9 mouse cellular contexts compared by ENCODE assay signal in genomic region chr6:92089982-92090381, GRCm38 (mm10). TPM values are rescaled to one million over a fixed set of nuclear protein-coding genes. Genes with fewer than 3 reads are reported as not detected.
DNase-seq lines count a peak whose midpoint lies in the region; ATAC-seq and TF ChIP-seq lines count a peak whose summit lies in the region.
"Had no signal": no experiment of that assay in that cellular context is flagged by ENCODE, and none has a peak within 500 bp of the region (broad histone marks: within the 10 kb centered on the region; RNA-seq: fewer than 3 reads in every experiment).

No protein-coding gene starts in this region.

- H3K27me3 ChIP-seq in forebrain, embryonic 10.5 days (ENCODE audit: poor library complexity, severe bottlenecking): no peaks in the 10 kb centered on the region
- H3K27me3 ChIP-seq in forebrain, embryonic 16.5 days (replicated peaks; ENCODE audit: control insufficient read depth, insufficient read depth, low read length): no peaks in the 10 kb centered on the region
- no peaks in the 10 kb centered on the region for H3K27me3 ChIP-seq in hindbrain, embryonic 14.5 days (ENCODE audit: control insufficient read depth, insufficient read depth, low read length)
- H3K27me3 ChIP-seq in midbrain, embryonic 14.5 days (ENCODE audit: control insufficient read depth, insufficient read depth, low read length): no peaks in the 10 kb centered on the region

- intact Hi-C loops in left cerebral cortex, adult 2 months (cut with DNase I): loop anchor here (5.0 kb wide), 1 partner anchor 47 kb away; no protein-coding TSS in a partner anchor
- intact Hi-C loops in left cerebral cortex, postnatal 10 days (cut with DNase I): loop anchor here (5.0 kb wide), 1 partner anchor 92 kb away; the partner anchor contains the start of gene Mrps25

- no peak overlapping the region for H3K27ac ChIP-seq in forebrain, embryonic 10.5 days
- no peak overlapping the region for H3K27ac ChIP-seq in forebrain, embryonic 16.5 days (ENCODE audit: low read length)
- H3K27ac ChIP-seq in left cerebral cortex, adult 2 months: no peak overlapping the region
- H3K27ac ChIP-seq in hindbrain, embryonic 14.5 days: no peak overlapping the region
- H3K27ac ChIP-seq in midbrain, embryonic 14.5 days (replicated peaks; ENCODE audit: low read depth, low read length): no peak overlapping the region

- 97% methylated on average over 4 of the region's 4 CpGs for WGBS in forebrain, embryonic 10.5 days
- WGBS in forebrain, embryonic 16.5 days: 90% methylated on average over 4 of the region's 4 CpGs
- WGBS in hindbrain, embryonic 14.5 days: 94% methylated on average over 4 of the region's 4 CpGs
- WGBS in midbrain, embryonic 14.5 days: 90% methylated on average over 4 of the region's 4 CpGs

- H3K4me1 ChIP-seq in forebrain, embryonic 10.5 days: peaks cover 33% of the 10 kb centered on the region
- peaks cover 22% of the 10 kb centered on the region for H3K4me1 ChIP-seq in forebrain, embryonic 16.5 days (replicated peaks; ENCODE audit: control insufficient read depth, insufficient read depth, low read length)
- peaks cover 27% of the 10 kb centered on the region for H3K4me1 ChIP-seq in hindbrain, embryonic 14.5 days (replicated peaks; ENCODE audit: control insufficient read depth, insufficient read depth, low read length)
- H3K4me1 ChIP-seq in midbrain, embryonic 14.5 days (ENCODE audit: control insufficient read depth, insufficient read depth, low read length): peaks cover 29% of the 10 kb centered on the region

- no peak overlapping the region for H3K9ac ChIP-seq in forebrain, embryonic 16.5 days (replicated peaks; ENCODE audit: low read depth, low read length)
- peak overlapping the region; percentile 98 for H3K9ac ChIP-seq in hindbrain, embryonic 14.5 days
- H3K9ac ChIP-seq in midbrain, embryonic 14.5 days (replicated peaks; ENCODE audit: low read length): no peak overlapping the region

- TF ChIP-seq CTCF in left cerebral cortex, adult 2 months (IDR thresholded peaks at IDR 0.05): no peak

- no peak overlapping the region for H3K4me2 ChIP-seq in forebrain, embryonic 16.5 days (ENCODE audit: low read length)
- peak overlapping the region; percentile 71 for H3K4me2 ChIP-seq in hindbrain, embryonic 14.5 days (replicated peaks)
- H3K4me2 ChIP-seq in midbrain, embryonic 14.5 days (ENCODE audit: low read length): peak overlapping the region; percentile 74

- no peaks in the 10 kb centered on the region for H3K36me3 ChIP-seq in forebrain, embryonic 10.5 days (replicated peaks)
- H3K36me3 ChIP-seq in forebrain, embryonic 16.5 days (ENCODE audit: control insufficient read depth, insufficient read depth): no peaks in the 10 kb centered on the region
- no peaks in the 10 kb centered on the region for H3K36me3 ChIP-seq in hindbrain, embryonic 14.5 days (replicated peaks; ENCODE audit: control insufficient read depth, insufficient read depth)
- no peaks in the 10 kb centered on the region for H3K36me3 ChIP-seq in midbrain, embryonic 14.5 days (ENCODE audit: control insufficient read depth, insufficient read depth, low read length)

- H3K9me3 ChIP-seq in forebrain, embryonic 10.5 days: no peaks in the 10 kb centered on the region
- no peaks in the 10 kb centered on the region for H3K9me3 ChIP-seq in forebrain, embryonic 16.5 days (ENCODE audit: control insufficient read depth, low read length)
- H3K9me3 ChIP-seq in hindbrain, embryonic 14.5 days (ENCODE audit: control insufficient read depth, low read length): no peaks in the 10 kb centered on the region
- H3K9me3 ChIP-seq in midbrain, embryonic 14.5 days (ENCODE audit: control insufficient read depth, low read length): no peaks in the 10 kb centered on the region

- no peak for ATAC-seq in forebrain, embryonic 16.5 days
- ATAC-seq in hindbrain, embryonic 14.5 days (ENCODE audit: low FRiP score): no peak
- no peak for ATAC-seq in midbrain, embryonic 14.5 days (ENCODE audit: low FRiP score, low TSS enrichment)

- DNase-seq in forebrain, embryonic 10.5 days (ENCODE audit: extremely low spot score, low spot score): no peak
- no peak for DNase-seq in left cerebral cortex, adult 2 months (ENCODE audit: extremely low spot score in 1 of 2, low spot score in 2 of 2)
- DNase-seq in left cerebral cortex, postnatal 10 days (ENCODE audit: extremely low spot score in 1 of 2, low spot score in 2 of 2): no peak
- DNase-seq in hindbrain, embryonic 14.5 days (ENCODE audit: low spot score): no peak
- no peak for DNase-seq in midbrain, embryonic 14.5 days
- DNase-seq in cerebellum, adult 11 months: no peak
- DNase-seq in frontal cortex, postnatal 25 days (ENCODE audit: low spot score in 2 of 2): no peak
- DNase-seq: retina, postnatal 1 day had no signal

- peak overlapping the region; percentile 89 for H3K4me3 ChIP-seq in forebrain, embryonic 10.5 days
- no peak overlapping the region for H3K4me3 ChIP-seq in forebrain, embryonic 16.5 days (replicated peaks; ENCODE audit: low read length)
- H3K4me3 ChIP-seq in left cerebral cortex, adult 2 months: peak overlapping the region; percentile 96; the same call in 1 of the 2 replicates
- peak overlapping the region; percentile 94 for H3K4me3 ChIP-seq in hindbrain, embryonic 14.5 days (replicated peaks; ENCODE audit: low read length)
- H3K4me3 ChIP-seq in midbrain, embryonic 14.5 days (replicated peaks; ENCODE audit: low read depth, low read length): no peak overlapping the region

RNA-seq across cellular contexts. Expression of gene Nr2c2, which starts 1.2 kb away (rescaled TPM):
- polyA plus RNA-seq in forebrain, embryonic 10.5 days (2016; fragmentation: Nextera tagmentation; extraction: Ambion mirVana): 17.3 and 19.6 TPM in 2 replicates
- 21.5 and 25.8 TPM in 2 replicates for polyA plus RNA-seq in forebrain, embryonic 16.5 days (2015; fragmentation: Nextera tagmentation; extraction: Ambion mirVana)
- total RNA-seq in left cerebral cortex, adult 2 months (2021): 100 to 1,000 TPM in 1 of 2 experiments, 10 to 100 TPM in 1; 98.6 to 107 TPM
- total RNA-seq in left cerebral cortex, postnatal 10 days (2021): 10 to 100 TPM; 91.6 to 92.3 TPM
- 26.9 and 34.9 TPM in 2 replicates for polyA plus RNA-seq in hindbrain, embryonic 14.5 days (2014; fragmentation: Nextera tagmentation; extraction: Ambion mirVana)
- polyA plus RNA-seq in midbrain, embryonic 14.5 days (2014; fragmentation: Nextera tagmentation; extraction: Ambion mirVana): 30.1 and 35.0 TPM in 2 replicates

Comparison
In these comparisons a context has a peak if more than half of its experiments do, and no peak if none do; other contexts are left out.
1. H3K4me3 ChIP-seq: peak in forebrain, embryonic 10.5 days (single experiment), left cerebral cortex, adult 2 months (single experiment) and hindbrain, embryonic 14.5 days (single experiment); none in forebrain, embryonic 16.5 days (single experiment) and midbrain, embryonic 14.5 days (single experiment).